Mouse (Mus musculus) lung, embryonic 16.5 days (tissue): Measurements from ENCODE around the gene Cyp26a1. TPM values are rescaled to one million over a fixed set of nuclear protein-coding genes. Genes with fewer than 3 reads are reported as not detected.

ENCODE experiments used
- ATAC-seq: fragments of 200-750 bp; cut with Nextera tagmentation; 2 replicates; pipeline ENCODE4 v1.8.0; 2017; ENCODE audit warnings: low read depth, mild to moderate bottlenecking, moderate library complexity
- H3K27ac ChIP-seq: fragments of 300-500 bp; sonication (generic); 2 replicates; pipeline ENCODE4 v1.5.1; 2014; ENCODE audit warnings: mild to moderate bottlenecking, control low read depth, low read length
- H3K27me3 ChIP-seq: fragments of 300-500 bp; sonication (generic); 2 replicates; pipeline ENCODE4 v1.6.1; 2014; ENCODE audit warnings: low read depth, low read length, mixed read lengths; ENCODE audit not compliant: control insufficient read depth, insufficient read depth
- H3K36me3 ChIP-seq: fragments of 300-500 bp; sonication (generic); 2 replicates; pipeline ENCODE4 v1.6.1; 2014; ENCODE audit warnings: low read length; ENCODE audit not compliant: control insufficient read depth, insufficient read depth
- H3K4me1 ChIP-seq: fragments of 300-500 bp; sonication (generic); replicated peaks from 2 replicates; pipeline ENCODE4 v1.6.1; 2014; ENCODE audit warnings: low read length, mixed read lengths; ENCODE audit not compliant: control insufficient read depth, insufficient read depth
- H3K4me2 ChIP-seq: fragments of 300-500 bp; sonication (generic); 2 replicates; pipeline ENCODE4 v1.6.1; 2014; ENCODE audit warnings: low read depth, low read length, control low read depth
- H3K4me3 ChIP-seq: fragments of 300-500 bp; sonication (generic); 2 replicates; pipeline ENCODE4 v1.5.1; 2014; ENCODE audit warnings: mild to moderate bottlenecking, low read length, control low read depth
- H3K9ac ChIP-seq: fragments of 300-500 bp; sonication (generic); 2 replicates; pipeline ENCODE4 v1.6.1; 2014; ENCODE audit warnings: low read length, control low read depth
- H3K9me3 ChIP-seq: fragments of 300-500 bp; sonication (generic); 2 replicates; pipeline ENCODE4 v1.6.1; 2016; ENCODE audit warnings: low read length; ENCODE audit not compliant: control insufficient read depth
- WGBS: fragments of 180-500 bp; shearing (Covaris S2); extraction: QIAGEN DNeasy Blood & Tissue Kit; methylation state at CpG from one replicate; pipeline ENCODE4 v1.1.7; 2014; 5-methylcytosine and 5-hydroxymethylcytosine counted together
- polyA plus RNA-seq: library from polyadenylated mRNA; unstranded; fragments of >200 nt; fragmentation: Nextera tagmentation; extraction: Ambion mirVana; gene quantifications from 2 replicates; pipeline ENCODE4 v1.2.1, GENCODE M21; 2015

The Cyp26a1 gene
- polyA plus RNA-seq: 0.23 and 0.35 TPM in 2 replicates

GRCm38 (mm10) chr19:37697651-37698272 lies at the start of gene Cyp26a1:
Gene Cyp26a1, plus strand, starts transcription at chr19:37697798.
- Histone ChIP-seq H3K36me3 (no peaks in the 10 kb centered on the region), H3K4me1 (peaks cover 15% of the 10 kb centered on the region; the same call in 1 of the 2 replicates), H3K27me3 (peaks cover 98% of the 10 kb centered on the region), H3K9me3 (no peaks in the 10 kb centered on the region), H3K9ac (no peak within 1 kb of the TSS), H3K27ac (no peak within 1 kb of the TSS), H3K4me2 (peak within 1 kb of the TSS; percentile 58), H3K4me3 (peak within 1 kb of the TSS; percentile 39)
- ATAC-seq: no peak
- WGBS: under 1% methylated on average over 45 of the region's 51 CpGs

GRCm38 (mm10) chr19:37647994-37648393 lies 49.6 kb upstream of the Cyp26a1 start:
- no peak overlapping the region for H3K4me2 ChIP-seq
- H3K4me3 ChIP-seq: no peak overlapping the region
- no peaks in the 10 kb centered on the region for H3K36me3 ChIP-seq
- no peaks in the 10 kb centered on the region for H3K4me1 ChIP-seq
- WGBS: 29% methylated on average over 2 of the region's 2 CpGs
- H3K27ac ChIP-seq: no peak overlapping the region
- ATAC-seq: no peak
- no peaks in the 10 kb centered on the region for H3K27me3 ChIP-seq
- H3K9me3 ChIP-seq: no peaks in the 10 kb centered on the region
- no peak overlapping the region for H3K9ac ChIP-seq

- WGBS: 30% methylated on average over 2 of the region's 2 CpGs
- Histone ChIP-seq H3K27me3 (no peaks in the 10 kb centered on the region), H3K36me3 (no peaks in the 10 kb centered on the region), H3K27ac (no peak overlapping the region), H3K4me2 (no peak overlapping the region), H3K9ac (no peak overlapping the region), H3K4me1 (no peaks in the 10 kb centered on the region), H3K4me3 (no peak overlapping the region), H3K9me3 (no peaks in the 10 kb centered on the region)
- ATAC-seq: no peak
These were observed 47.1 kb upstream of the Cyp26a1 start for GRCm38 (mm10) chr19:37650526-37650925.

- no peak for ATAC-seq
- 39% methylated on average over 5 of the region's 5 CpGs for WGBS
- H3K9ac ChIP-seq: no peak overlapping the region
These were observed 43.6 kb upstream of the Cyp26a1 start for GRCm38 (mm10) chr19:37654012-37654411.

GRCm38 (mm10) chr19:37656441-37656840 lies 41.2 kb upstream of the Cyp26a1 start:
- H3K36me3 ChIP-seq: no peaks in the 10 kb centered on the region
- no peak overlapping the region for H3K4me3 ChIP-seq
- no peaks in the 10 kb centered on the region for H3K9me3 ChIP-seq
- no peak overlapping the region for H3K27ac ChIP-seq
- H3K27me3 ChIP-seq: no peaks in the 10 kb centered on the region
- 15% methylated on average over 9 of the region's 9 CpGs for WGBS
- no peaks in the 10 kb centered on the region for H3K4me1 ChIP-seq
- H3K9ac ChIP-seq: no peak overlapping the region
- ATAC-seq: no peak
- H3K4me2 ChIP-seq: no peak overlapping the region

More at GRCm38 (mm10) chr19:37654012-37654411, 43.6 kb upstream of the Cyp26a1 start:
- H3K9me3 ChIP-seq: no peaks in the 10 kb centered on the region
- no peak overlapping the region for H3K4me2 ChIP-seq
- no peaks in the 10 kb centered on the region for H3K4me1 ChIP-seq
- H3K36me3 ChIP-seq: no peaks in the 10 kb centered on the region
- H3K4me3 ChIP-seq: no peak overlapping the region
- no peaks in the 10 kb centered on the region for H3K27me3 ChIP-seq
- H3K27ac ChIP-seq: no peak overlapping the region

GRCm38 (mm10) chr19:37665256-37665655 lies 32.3 kb upstream of the Cyp26a1 start:
- H3K9me3 ChIP-seq: no peaks in the 10 kb centered on the region
- WGBS: 63% methylated on average over 6 of the region's 6 CpGs

GRCm38 (mm10) chr19:37667855-37668594 lies 29.6 kb upstream of the Cyp26a1 start:
- Histone ChIP-seq H3K4me1 (no peaks in the 10 kb centered on the region), H3K36me3 (no peaks in the 10 kb centered on the region), H3K27ac (no peak overlapping the region), H3K4me2 (no peak overlapping the region), H3K27me3 (no peaks in the 10 kb centered on the region), H3K9me3 (no peaks in the 10 kb centered on the region), H3K9ac (no peak overlapping the region), H3K4me3 (no peak overlapping the region)
- 55% methylated on average over 13 of the region's 13 CpGs for WGBS
- ATAC-seq: no peak

More at GRCm38 (mm10) chr19:37665256-37665655, 32.3 kb upstream of the Cyp26a1 start:
- no peak overlapping the region for H3K4me3 ChIP-seq
- no peaks in the 10 kb centered on the region for H3K36me3 ChIP-seq
- H3K4me2 ChIP-seq: no peak overlapping the region
- no peaks in the 10 kb centered on the region for H3K27me3 ChIP-seq
- no peak overlapping the region for H3K9ac ChIP-seq
- ATAC-seq: no peak
- no peak overlapping the region for H3K27ac ChIP-seq
- H3K4me1 ChIP-seq: no peaks in the 10 kb centered on the region

GRCm38 (mm10) chr19:37668657-37669056 lies 28.9 kb upstream of the Cyp26a1 start:
- ATAC-seq: no peak
- Histone ChIP-seq H3K4me1 (no peaks in the 10 kb centered on the region), H3K36me3 (no peaks in the 10 kb centered on the region), H3K4me2 (no peak overlapping the region), H3K9ac (no peak overlapping the region), H3K9me3 (no peaks in the 10 kb centered on the region), H3K4me3 (no peak overlapping the region), H3K27ac (no peak overlapping the region), H3K27me3 (no peaks in the 10 kb centered on the region)
- 84% methylated on average over 5 of the region's 5 CpGs for WGBS

- Histone ChIP-seq H3K9ac (no peak overlapping the region), H3K4me1 (no peaks in the 10 kb centered on the region), H3K4me2 (no peak overlapping the region), H3K9me3 (no peaks in the 10 kb centered on the region), H3K36me3 (no peaks in the 10 kb centered on the region), H3K4me3 (no peak overlapping the region), H3K27me3 (no peaks in the 10 kb centered on the region), H3K27ac (no peak overlapping the region)
- ATAC-seq: no peak
- 86% methylated on average over 5 of the region's 5 CpGs for WGBS
These were observed 28.1 kb upstream of the Cyp26a1 start for GRCm38 (mm10) chr19:37669486-37669885.
